Mouse (Mus musculus) ES-Bruce4 (cell line): ENCODE results near the gene Cep70. TPM values are rescaled to one million over a fixed set of nuclear protein-coding genes. Genes with fewer than 3 reads are reported as not detected.

Experiments
- H3K27ac ChIP-seq: 2 replicates; pipeline ENCODE4 v1.5.1; 2012; ENCODE audit warnings: low read length, inconsistent platforms; ENCODE audit not compliant: insufficient read depth
- H3K27me3 ChIP-seq: 2 replicates; pipeline ENCODE4 v1.6.1; 2012; ENCODE audit warnings: mild to moderate bottlenecking, low read length, inconsistent platforms; ENCODE audit not compliant: control insufficient read depth, poor library complexity, insufficient read depth, severe bottlenecking
- H3K36me3 ChIP-seq: 2 replicates; pipeline ENCODE4 v1.6.1; 2012; ENCODE audit warnings: inconsistent platforms, mild to moderate bottlenecking, low read length, moderate library complexity; ENCODE audit not compliant: control insufficient read depth, poor library complexity, insufficient read depth, severe bottlenecking
- H3K4me1 ChIP-seq: one replicate; pipeline ENCODE4 v1.8.1; 2011; ENCODE audit warnings: low read length; ENCODE audit not compliant: control insufficient read depth, insufficient read depth
- H3K4me3 ChIP-seq: 2 replicates; pipeline ENCODE4 v1.5.1; 2011; ENCODE audit warnings: low read depth, mild to moderate bottlenecking, low read length
- H3K9ac ChIP-seq: 2 replicates; pipeline ENCODE4 v1.6.1; 2012; ENCODE audit warnings: low read depth, mild to moderate bottlenecking, inconsistent platforms; ENCODE audit not compliant: poor library complexity, severe bottlenecking
- H3K9me3 ChIP-seq: replicated peaks from 2 replicates; pipeline ENCODE4 v1.6.1; 2012; ENCODE audit warnings: mild to moderate bottlenecking, low read length, inconsistent platforms; ENCODE audit not compliant: control insufficient read depth, poor library complexity, insufficient read depth, severe bottlenecking
- CTCF ChIP-seq: IDR thresholded peaks from one replicate; pipeline ENCODE4 v1.8.1; 2011; ENCODE audit warnings: low read depth, low read length
- EP300 ChIP-seq: IDR thresholded peaks from 2 replicates; pipeline ENCODE4 v1.6.1; 2011; ENCODE audit warnings: low read depth, low read length; ENCODE audit not compliant: insufficient read depth
- POLR2A ChIP-seq: IDR thresholded peaks from one replicate; pipeline ENCODE4 v1.8.1; 2011; ENCODE audit warnings: low read length; ENCODE audit not compliant: insufficient read depth
- polyA plus RNA-seq: library from polyadenylated mRNA; stranded (reverse); fragments of >200 nt; gene quantifications from 2 replicates; pipeline ENCODE4 v1.2.4, GENCODE M21; 2011; ENCODE audit warnings: low read depth; ENCODE audit not compliant: missing spikeins, insufficient read depth, insufficient read length

Gene Cep70
- polyA plus RNA-seq, 1 experiment: 51.7 TPM

- H3K4me3 ChIP-seq: no peak overlapping the region
- no peak overlapping the region for H3K9ac ChIP-seq
- no peaks in the 10 kb centered on the region for H3K27me3 ChIP-seq
- peaks cover 23% of the 10 kb centered on the region for H3K36me3 ChIP-seq
- H3K27ac ChIP-seq: peak overlapping the region; percentile 96
- H3K4me1 ChIP-seq: peaks cover 2% of the 10 kb centered on the region
- no peak for TF ChIP-seq POLR2A
- TF ChIP-seq EP300: no peak
- TF ChIP-seq CTCF: no peak
- H3K9me3 ChIP-seq: peaks cover 16% of the 10 kb centered on the region; the same call in 1 of the 2 replicates
Observed at GRCm38 (mm10) chr9:99256821-99257220, 13.7 kb downstream of the Cep70 start.

- peaks cover 16% of the 10 kb centered on the region; the same call in 1 of the 2 replicates for H3K9me3 ChIP-seq
- TF ChIP-seq CTCF: no peak
- no peak for TF ChIP-seq POLR2A
- TF ChIP-seq EP300: no peak
- peaks cover 34% of the 10 kb centered on the region for H3K36me3 ChIP-seq
- no peak overlapping the region for H3K9ac ChIP-seq
- no peaks in the 10 kb centered on the region for H3K27me3 ChIP-seq
- no peak overlapping the region for H3K27ac ChIP-seq
- H3K4me1 ChIP-seq: peaks cover 2% of the 10 kb centered on the region
- no peak overlapping the region for H3K4me3 ChIP-seq
Observed at GRCm38 (mm10) chr9:99258891-99259290, 15.7 kb downstream of the Cep70 start.

GRCm38 (mm10) chr9:99304296-99304695, 61.1 kb downstream of the Cep70 start:
- Histone ChIP-seq H3K27me3 (no peaks in the 10 kb centered on the region), H3K36me3 (no peaks in the 10 kb centered on the region; the same call in 1 of the 2 replicates), H3K4me1 (no peaks in the 10 kb centered on the region), H3K27ac (no peak overlapping the region), H3K9me3 (no peaks in the 10 kb centered on the region), H3K9ac (no peak overlapping the region), H3K4me3 (no peak overlapping the region)
- TF ChIP-seq POLR2A: no peak
- TF ChIP-seq EP300: no peak
- no peak for TF ChIP-seq CTCF

GRCm38 (mm10) chr9:99306226-99306625, 63.1 kb downstream of the Cep70 start:
- Histone ChIP-seq H3K9me3 (no peaks in the 10 kb centered on the region), H3K27me3 (no peaks in the 10 kb centered on the region), H3K4me3 (no peak overlapping the region), H3K4me1 (no peaks in the 10 kb centered on the region), H3K36me3 (no peaks in the 10 kb centered on the region; the same call in 1 of the 2 replicates), H3K9ac (no peak overlapping the region), H3K27ac (no peak overlapping the region)
- TF ChIP-seq CTCF: no peak
- no peak for TF ChIP-seq EP300
- TF ChIP-seq POLR2A: no peak

GRCm38 (mm10) chr9:99319343-99319951, 76.3 kb downstream of the Cep70 start:
- Histone ChIP-seq H3K4me1 (no peaks in the 10 kb centered on the region), H3K9me3 (no peaks in the 10 kb centered on the region), H3K27ac (no peak overlapping the region), H3K27me3 (no peaks in the 10 kb centered on the region), H3K36me3 (no peaks in the 10 kb centered on the region), H3K9ac (no peak overlapping the region), H3K4me3 (no peak overlapping the region)
- no peak for TF ChIP-seq CTCF
- no peak; the same call in 1 of the 2 replicates for TF ChIP-seq EP300
- no peak for TF ChIP-seq POLR2A

GRCm38 (mm10) chr9:99320006-99320405, 76.8 kb downstream of the Cep70 start:
- TF ChIP-seq CTCF (no peak), EP300 (no peak), POLR2A (no peak)
- Histone ChIP-seq H3K36me3 (no peaks in the 10 kb centered on the region), H3K27ac (no peak overlapping the region), H3K27me3 (no peaks in the 10 kb centered on the region), H3K9ac (no peak overlapping the region), H3K4me1 (no peaks in the 10 kb centered on the region), H3K4me3 (no peak overlapping the region), H3K9me3 (no peaks in the 10 kb centered on the region)
